Mouse (Mus musculus) testis, adult 2 months (tissue): Measurements from ENCODE around the gene Trir.

ENCODE experiments used
- CTCF ChIP-seq: fragments of 200-500 bp; IDR thresholded peaks from 2 replicates; pipeline ENCODE4 v1.5.1; 2012; ENCODE audit warnings: low read depth, mild to moderate bottlenecking, inconsistent platforms, low read length, moderate library complexity; ENCODE audit not compliant: control insufficient read depth, insufficient read depth, insufficient replicate concordance
- POLR2A ChIP-seq: fragments of 200-500 bp; IDR thresholded peaks from 2 replicates; pipeline ENCODE4 v1.6.1; 2012; ENCODE audit warnings: low read depth, mild to moderate bottlenecking, inconsistent platforms, low read length, moderate library complexity; ENCODE audit not compliant: control insufficient read depth

GRCm38 (mm10) chr8:85027516-85027855, 863 bp downstream of the Trir start:
- TF ChIP-seq CTCF (no peak), POLR2A (no peak)
